Mouse (Mus musculus): Measurements from ENCODE around the gene Adpgk.

- TF ChIP-seq POLR2A (IDR thresholded peaks at IDR 0.05; ENCODE audit: borderline replicate concordance, control insufficient read depth, low read depth, low read length) (no peak), CTCF (IDR thresholded peaks at IDR 0.05; ENCODE audit: control insufficient read depth, insufficient read depth, low read length) (no peak)
Observed at GRCm38 (mm10) chr9:59250272-59250671, 41.1 kb upstream of the Adpgk start.
